Mouse (Mus musculus) kidney, embryonic 16.5 days (tissue): ENCODE data around the gene Gm10974. TPM values are rescaled to one million over a fixed set of nuclear protein-coding genes. Genes with fewer than 3 reads are reported as not detected.
A peak's percentile ranks its signal among the peaks of the same experiment; 100 is the strongest.

Source experiments
- ATAC-seq: fragments of 200-750 bp; cut with Nextera tagmentation; 2 replicates; pipeline ENCODE4 v1.8.0; 2017; ENCODE audit warnings: moderate TSS enrichment; ENCODE audit not compliant: low FRiP score, low TSS enrichment
- H3K27ac ChIP-seq: fragments of 300-500 bp; sonication (generic); 2 replicates; pipeline ENCODE4 v1.5.1; 2014; ENCODE audit warnings: low read length
- H3K27me3 ChIP-seq: fragments of 300-500 bp; sonication (generic); 2 replicates; pipeline ENCODE4 v1.6.1; 2014; ENCODE audit warnings: low read length, control low read depth, mixed read lengths; ENCODE audit not compliant: insufficient read depth
- H3K36me3 ChIP-seq: fragments of 300-500 bp; sonication (generic); 2 replicates; pipeline ENCODE4 v1.6.1; 2014; ENCODE audit warnings: low read length, control low read depth, mixed read lengths; ENCODE audit not compliant: insufficient read depth
- H3K4me1 ChIP-seq: fragments of 300-500 bp; sonication (generic); 2 replicates; pipeline ENCODE4 v1.6.1; 2014; ENCODE audit warnings: low read length, control low read depth, mixed read lengths; ENCODE audit not compliant: insufficient read depth
- H3K4me2 ChIP-seq: fragments of 300-500 bp; sonication (generic); replicated peaks from 2 replicates; pipeline ENCODE4 v1.6.1; 2014; ENCODE audit warnings: low read depth, low read length
- H3K4me3 ChIP-seq: fragments of 300-500 bp; sonication (generic); 2 replicates; pipeline ENCODE4 v1.5.1; 2014; ENCODE audit warnings: mild to moderate bottlenecking, low read length
- H3K9ac ChIP-seq: fragments of 300-500 bp; sonication (generic); replicated peaks from 2 replicates; pipeline ENCODE4 v1.6.1; 2014; ENCODE audit warnings: low read length
- H3K9me3 ChIP-seq: fragments of 300-500 bp; sonication (generic); 2 replicates; pipeline ENCODE4 v1.6.1; 2016; ENCODE audit warnings: low read length, control low read depth
- WGBS: fragments of 180-500 bp; shearing (Covaris S2); extraction: QIAGEN DNeasy Blood & Tissue Kit; methylation state at CpG from one replicate; pipeline ENCODE4 v1.1.7; 2014; 5-methylcytosine and 5-hydroxymethylcytosine counted together
- polyA plus RNA-seq: library from polyadenylated mRNA; unstranded; fragments of >200 nt; fragmentation: Nextera tagmentation; extraction: Ambion mirVana; gene quantifications from 2 replicates; pipeline ENCODE4 v1.2.1, GENCODE M21; 2015

Gene Gm10974
- polyA plus RNA-seq, 1 experiment from 2014 or later, result not detected

DNA sequence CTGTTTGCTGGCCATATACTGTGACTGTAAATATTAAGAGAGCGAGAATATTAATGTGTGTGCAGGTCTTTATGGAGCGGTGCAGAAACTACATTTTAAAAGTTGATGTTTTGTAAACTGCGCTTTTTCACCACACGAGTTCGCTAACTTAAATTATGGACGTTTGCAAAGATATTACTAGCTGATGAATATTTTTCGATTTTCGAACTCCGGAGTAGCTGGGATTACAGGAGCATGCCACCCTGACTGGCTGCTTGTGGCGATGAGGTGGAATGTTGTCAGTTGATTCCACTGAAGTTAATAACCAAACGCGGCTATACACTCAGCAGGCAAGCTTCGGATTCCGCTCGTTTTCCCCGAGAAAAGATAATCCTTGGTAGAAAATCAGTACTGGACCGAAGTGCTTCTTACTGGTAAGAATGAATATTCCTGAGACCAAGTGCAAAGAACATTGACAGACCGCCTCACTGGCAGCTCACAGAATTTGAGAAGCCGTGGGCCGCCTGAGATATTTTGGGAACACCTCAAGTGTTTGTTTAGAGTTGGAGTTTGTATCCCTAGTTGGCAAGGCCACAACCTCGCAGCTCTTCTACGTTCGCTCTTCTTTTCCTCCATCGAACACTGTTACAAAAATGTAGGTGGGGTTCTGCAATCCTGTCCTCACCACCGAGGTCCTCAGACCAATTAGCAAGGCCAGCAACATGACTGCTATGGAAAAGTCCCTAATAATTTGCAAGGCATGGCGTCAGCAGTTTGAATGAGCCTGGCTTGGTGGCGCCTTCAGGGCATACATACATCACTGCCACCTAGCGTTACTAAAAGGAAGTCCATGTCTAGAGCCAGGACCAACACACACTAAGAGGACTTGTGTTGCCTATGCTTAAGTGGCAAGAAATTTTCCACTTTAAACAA is 23.2 kb downstream of the Gm10974 start:
- no peaks in the 10 kb centered on the region for H3K27me3 ChIP-seq
- H3K36me3 ChIP-seq, result no peaks in the 10 kb centered on the region
- peak overlapping the region; percentile 92 for H3K9ac ChIP-seq
- WGBS, result 13% methylated on average over 28 of the region's 28 CpGs
- H3K27ac ChIP-seq, result peak overlapping the region; percentile 62; the same call in 1 of the 2 replicates
- H3K9me3 ChIP-seq, result no peaks in the 10 kb centered on the region
- H3K4me2 ChIP-seq, result peak overlapping the region; percentile 90
- ATAC-seq, result peak; percentile 60; the same call in 1 of the 2 replicates
- H3K4me3 ChIP-seq, result peak overlapping the region; percentile 80
- peaks cover 6% of the 10 kb centered on the region; the same call in 1 of the 2 replicates for H3K4me1 ChIP-seq

DNA sequence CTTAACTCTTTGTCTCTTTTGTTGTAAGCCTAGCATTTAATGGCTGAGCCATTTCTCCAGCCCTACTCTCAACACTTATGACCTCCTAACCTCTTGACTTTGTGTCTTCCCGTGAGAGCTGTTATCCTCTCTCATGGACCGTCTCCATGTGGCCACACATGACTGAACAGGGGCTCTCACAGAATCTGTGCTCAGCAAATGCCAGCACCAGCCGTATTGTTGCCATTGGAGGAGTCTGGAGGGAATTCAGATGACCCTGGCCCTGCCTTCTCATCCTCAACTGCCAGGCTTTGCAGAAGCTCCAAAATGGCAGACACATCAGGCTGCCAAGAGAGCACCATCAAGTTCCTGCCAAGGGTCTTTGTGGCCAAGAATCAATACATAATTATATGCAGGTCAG is 31.6 kb downstream of the Gm10974 start:
- Histone ChIP-seq H3K9me3 (no peaks in the 10 kb centered on the region), H3K36me3 (no peaks in the 10 kb centered on the region), H3K27me3 (no peaks in the 10 kb centered on the region), H3K9ac (no peak overlapping the region), H3K4me1 (peaks cover 9% of the 10 kb centered on the region; the same call in 1 of the 2 replicates), H3K4me2 (no peak overlapping the region), H3K4me3 (no peak overlapping the region), H3K27ac (no peak overlapping the region)
- peak; percentile 85 for ATAC-seq
- 27% methylated on average over 3 of the region's 3 CpGs for WGBS

DNA sequence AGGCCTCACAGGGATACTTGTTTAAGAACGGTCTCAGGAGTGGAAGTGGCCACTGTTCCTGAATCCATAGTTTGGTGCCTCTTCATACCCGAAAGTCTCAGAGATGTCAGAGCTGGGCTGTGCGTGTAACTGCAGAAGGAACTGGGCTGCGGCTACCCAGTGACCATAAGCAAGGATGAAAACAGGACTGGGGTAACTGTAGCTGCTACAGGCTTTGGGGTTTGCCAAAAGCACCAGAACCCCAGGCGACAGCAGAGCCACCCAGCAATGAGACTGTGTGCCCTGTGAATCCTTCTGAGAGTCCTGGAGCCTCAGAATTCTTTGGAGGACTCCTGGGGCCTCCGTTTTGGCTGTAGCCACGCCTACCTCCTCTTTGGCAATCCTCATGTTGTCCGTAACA is 35.9 kb downstream of the Gm10974 start:
- ATAC-seq, result no peak
- Histone ChIP-seq H3K9me3 (no peaks in the 10 kb centered on the region), H3K36me3 (no peaks in the 10 kb centered on the region), H3K4me2 (no peak overlapping the region), H3K4me1 (peaks cover 28% of the 10 kb centered on the region), H3K9ac (no peak overlapping the region), H3K27me3 (no peaks in the 10 kb centered on the region), H3K27ac (no peak overlapping the region), H3K4me3 (no peak overlapping the region)
- WGBS, result 66% methylated on average over 8 of the region's 8 CpGs

GRCm38 (mm10) chr7:66402876-66403275 is 37.2 kb downstream of the Gm10974 start:
- Histone ChIP-seq H3K4me3 (no peak overlapping the region), H3K27ac (no peak overlapping the region), H3K36me3 (no peaks in the 10 kb centered on the region), H3K9me3 (no peaks in the 10 kb centered on the region), H3K27me3 (no peaks in the 10 kb centered on the region), H3K4me1 (peaks cover 25% of the 10 kb centered on the region), H3K4me2 (no peak overlapping the region), H3K9ac (no peak overlapping the region)
- ATAC-seq, result no peak
- 83% methylated on average over 5 of the region's 5 CpGs for WGBS

- no peak overlapping the region for H3K4me2 ChIP-seq
- ATAC-seq, result no peak
- no peaks in the 10 kb centered on the region for H3K27me3 ChIP-seq
- no peak overlapping the region for H3K4me3 ChIP-seq
- no peak overlapping the region for H3K27ac ChIP-seq
- 34% methylated on average over 10 of the region's 10 CpGs for WGBS
- no peaks in the 10 kb centered on the region for H3K9me3 ChIP-seq
- H3K9ac ChIP-seq, result no peak overlapping the region
- peaks cover 25% of the 10 kb centered on the region for H3K4me1 ChIP-seq
- H3K36me3 ChIP-seq, result no peaks in the 10 kb centered on the region
Observed at GRCm38 (mm10) chr7:66404141-66404540, 38.4 kb downstream of the Gm10974 start.

GRCm38 (mm10) chr7:66404802-66405201 is 39.1 kb downstream of the Gm10974 start:
- no peak for ATAC-seq

GRCm38 (mm10) chr7:66405541-66405940 is 39.8 kb downstream of the Gm10974 start:
- Histone ChIP-seq H3K4me3 (no peak overlapping the region), H3K4me1 (peaks cover 25% of the 10 kb centered on the region), H3K4me2 (no peak overlapping the region), H3K36me3 (no peaks in the 10 kb centered on the region), H3K27ac (peak overlapping the region; percentile 35; the same call in 1 of the 2 replicates), H3K9ac (no peak overlapping the region), H3K27me3 (no peaks in the 10 kb centered on the region), H3K9me3 (no peaks in the 10 kb centered on the region)
- WGBS, result 44% methylated on average over 11 of the region's 11 CpGs
- ATAC-seq, result no peak

More at GRCm38 (mm10) chr7:66404802-66405201, 39.1 kb downstream of the Gm10974 start:
- no peak overlapping the region for H3K4me3 ChIP-seq
- no peaks in the 10 kb centered on the region for H3K9me3 ChIP-seq
- no peaks in the 10 kb centered on the region for H3K27me3 ChIP-seq
- no peaks in the 10 kb centered on the region for H3K36me3 ChIP-seq
- H3K9ac ChIP-seq, result no peak overlapping the region
- peaks cover 25% of the 10 kb centered on the region for H3K4me1 ChIP-seq
- no peak overlapping the region for H3K4me2 ChIP-seq
- 69% methylated on average over 4 of the region's 4 CpGs for WGBS
- no peak overlapping the region for H3K27ac ChIP-seq

GRCm38 (mm10) chr7:66405951-66406721 is 40.4 kb downstream of the Gm10974 start:
- no peaks in the 10 kb centered on the region for H3K9me3 ChIP-seq
- H3K27me3 ChIP-seq, result no peaks in the 10 kb centered on the region
- H3K4me1 ChIP-seq, result peaks cover 25% of the 10 kb centered on the region
- WGBS, result 43% methylated on average over 13 of the region's 13 CpGs
- no peaks in the 10 kb centered on the region for H3K36me3 ChIP-seq
- ATAC-seq, result no peak
- no peak overlapping the region for H3K4me2 ChIP-seq
- H3K27ac ChIP-seq, result peak overlapping the region; percentile 35; the same call in 1 of the 2 replicates
- no peak overlapping the region for H3K4me3 ChIP-seq
- no peak overlapping the region; the same call in 1 of the 2 replicates for H3K9ac ChIP-seq

- Histone ChIP-seq H3K9me3 (no peaks in the 10 kb centered on the region), H3K27ac (no peak overlapping the region), H3K4me1 (peaks cover 21% of the 10 kb centered on the region), H3K36me3 (no peaks in the 10 kb centered on the region), H3K9ac (no peak overlapping the region), H3K4me2 (no peak overlapping the region), H3K4me3 (no peak overlapping the region), H3K27me3 (no peaks in the 10 kb centered on the region)
- WGBS, result 72% methylated on average over 8 of the region's 8 CpGs
- no peak for ATAC-seq
Observed at GRCm38 (mm10) chr7:66406971-66407370, 41.3 kb downstream of the Gm10974 start.
